Mouse (Mus musculus) E14TG2a.4 (cell line): Measurements from ENCODE around the gene Utrn.

Experiments
- CTCF ChIP-seq: conservative IDR thresholded peaks from 2 replicates; pipeline ENCODE4 v1.5.1; 2014; ENCODE audit warnings: low read length
- NANOG ChIP-seq: IDR thresholded peaks from 2 replicates; pipeline ENCODE4 v1.6.1; 2014; ENCODE audit warnings: borderline replicate concordance, low read length, mixed read lengths
- POU5F1 ChIP-seq: IDR thresholded peaks from 2 replicates; pipeline ENCODE4 v1.6.1; 2014; ENCODE audit warnings: low read length, borderline replicate concordance

GRCm38 (mm10) chr10:12722111-12722510 lies 147.1 kb downstream of the Utrn start:
- no peak for TF ChIP-seq CTCF
- no peak for TF ChIP-seq POU5F1
- TF ChIP-seq NANOG = no peak
